Mouse (Mus musculus): ENCODE measurements around the gene Sik1. TPM values are rescaled to one million over a fixed set of nuclear protein-coding genes. Genes with fewer than 3 reads are reported as not detected.

Sik1 gene
- polyA plus RNA-seq, 1 experiment from 2014 or later, result 13.8 TPM

GRCm38 (mm10) chr17:31861661-31862060, 6.1 kb upstream of the Sik1 start:
- 93% methylated on average over 5 of the region's 5 CpGs for WGBS
- no peak for ATAC-seq
- no peak overlapping the region for H3K4me2 ChIP-seq

DNA sequence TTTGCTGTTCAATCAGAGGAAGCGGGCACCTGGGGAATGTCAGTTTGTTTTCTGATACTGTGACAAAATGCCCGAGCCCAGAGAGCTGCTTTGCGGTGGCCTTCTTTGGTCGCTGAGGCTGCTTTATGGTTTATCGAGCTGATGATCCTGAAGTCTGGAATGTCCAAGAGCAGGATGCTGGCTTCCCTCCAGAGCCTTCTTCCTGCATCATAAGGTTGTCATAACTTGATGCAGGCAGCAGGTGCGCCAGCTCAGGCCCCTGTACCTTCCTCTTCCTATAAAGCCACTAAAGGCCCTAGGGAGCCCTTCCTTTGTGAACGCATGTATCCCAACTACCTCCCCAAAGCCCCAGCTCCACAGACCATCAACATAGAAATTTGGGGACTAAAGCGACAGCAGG, 5.3 kb upstream of the Sik1 start:
- H3K9ac ChIP-seq, result no peak overlapping the region
- H3K9me3 ChIP-seq (replicated peaks), result no peaks in the 10 kb centered on the region
- no peaks in the 10 kb centered on the region for H3K36me3 ChIP-seq (ENCODE audit: poor library complexity, severe bottlenecking)
- peaks cover 12% of the 10 kb centered on the region for H3K4me1 ChIP-seq
- H3K27ac ChIP-seq, result no peak overlapping the region
- no peak overlapping the region for H3K4me2 ChIP-seq
- 92% methylated on average over 8 of the region's 8 CpGs for WGBS
- ATAC-seq, result no peak
- H3K4me3 ChIP-seq, result no peak overlapping the region
- no peaks in the 10 kb centered on the region for H3K27me3 ChIP-seq

More at GRCm38 (mm10) chr17:31861661-31862060, 6.1 kb upstream of the Sik1 start:
- no peaks in the 10 kb centered on the region for H3K9me3 ChIP-seq (replicated peaks)
- no peaks in the 10 kb centered on the region for H3K36me3 ChIP-seq (ENCODE audit: poor library complexity, severe bottlenecking)
- no peak overlapping the region for H3K27ac ChIP-seq
- no peak overlapping the region for H3K4me3 ChIP-seq
- H3K9ac ChIP-seq, result no peak overlapping the region
- H3K27me3 ChIP-seq, result no peaks in the 10 kb centered on the region
- peaks cover 5% of the 10 kb centered on the region for H3K4me1 ChIP-seq

DNA sequence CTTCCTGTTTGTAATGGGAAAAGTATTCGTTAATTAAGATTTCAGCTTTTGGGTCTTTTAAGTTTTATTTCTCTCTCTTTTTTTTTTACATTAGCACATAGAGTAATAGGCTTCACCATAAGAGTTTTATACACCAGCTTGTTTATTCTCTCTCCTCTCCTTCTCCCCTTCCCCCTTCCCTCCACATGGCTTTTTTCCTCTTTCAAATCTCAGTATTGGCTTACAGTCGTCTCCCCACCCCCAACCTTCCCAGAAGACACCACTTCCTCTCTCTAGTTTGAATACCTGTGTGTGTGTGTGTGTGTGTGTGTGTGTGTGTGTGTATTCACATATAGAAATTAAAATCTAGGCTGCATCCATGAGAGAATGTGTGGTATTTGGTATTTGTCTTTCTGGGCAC, 3.8 kb upstream of the Sik1 start:
- Histone ChIP-seq H3K36me3 (ENCODE audit: poor library complexity, severe bottlenecking) (no peaks in the 10 kb centered on the region), H3K27ac (no peak overlapping the region), H3K27me3 (no peaks in the 10 kb centered on the region), H3K9me3 (replicated peaks) (no peaks in the 10 kb centered on the region), H3K4me1 (peaks cover 12% of the 10 kb centered on the region), H3K9ac (no peak overlapping the region), H3K4me3 (no peak overlapping the region), H3K4me2 (no peak overlapping the region)
- WGBS, result 70% methylated on average over 2 of the region's 2 CpGs
- ATAC-seq, result no peak

DNA sequence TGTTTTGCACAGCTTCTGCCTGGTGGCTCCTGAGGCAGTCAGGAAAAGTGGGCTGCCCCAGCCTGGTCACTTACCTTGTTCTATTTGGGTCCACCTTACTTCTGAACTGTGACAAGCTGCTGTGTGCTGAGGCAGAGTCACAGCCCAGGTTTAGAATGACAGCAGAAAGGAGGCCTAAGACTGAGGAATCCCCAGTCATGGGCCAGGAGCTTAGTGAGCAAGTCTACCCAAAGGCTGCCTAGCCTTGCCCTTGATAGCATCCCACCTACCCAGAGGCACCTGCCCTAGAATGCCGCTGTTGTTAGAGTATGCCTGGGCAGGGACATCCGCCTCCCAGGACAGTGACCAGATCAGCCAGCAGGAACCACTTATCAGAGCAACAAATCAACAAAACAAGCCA, 3.2 kb upstream of the Sik1 start:
- peaks cover 16% of the 10 kb centered on the region for H3K4me1 ChIP-seq
- no peaks in the 10 kb centered on the region for H3K9me3 ChIP-seq (replicated peaks)
- no peaks in the 10 kb centered on the region for H3K27me3 ChIP-seq
- no peak overlapping the region for H3K4me2 ChIP-seq
- no peak overlapping the region for H3K9ac ChIP-seq
- no peak for ATAC-seq
- H3K27ac ChIP-seq, result no peak overlapping the region
- H3K4me3 ChIP-seq, result no peak overlapping the region
- no peaks in the 10 kb centered on the region for H3K36me3 ChIP-seq (ENCODE audit: poor library complexity, severe bottlenecking)
- WGBS, result 86% methylated on average over 2 of the region's 2 CpGs

DNA sequence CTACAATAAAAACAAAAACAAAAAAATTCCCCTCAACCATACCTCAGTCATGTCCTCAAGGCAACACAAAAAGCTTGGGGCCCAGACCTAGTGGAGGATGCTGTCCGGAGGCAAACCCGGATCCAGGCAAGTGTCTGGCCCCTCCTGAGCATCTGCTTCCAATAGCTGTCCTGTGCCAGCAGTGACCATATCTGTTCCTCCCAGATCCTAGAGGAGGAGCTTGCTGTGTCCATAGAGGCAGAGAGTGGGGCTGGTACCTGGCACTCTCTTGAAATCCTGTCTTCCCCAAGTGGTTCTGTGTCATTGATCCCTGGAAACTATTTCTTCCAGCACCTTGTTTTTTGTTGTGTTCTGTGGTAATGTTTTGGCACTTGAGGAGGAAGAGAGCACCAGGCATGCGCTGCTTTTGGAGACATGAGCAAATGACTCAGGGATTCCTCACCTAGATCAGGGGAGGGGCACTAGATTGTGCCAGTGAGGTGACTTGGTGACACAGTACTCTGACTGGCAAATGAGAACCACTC, 2.4 kb upstream of the Sik1 start:
- peaks cover 5% of the 10 kb centered on the region for H3K36me3 ChIP-seq (ENCODE audit: poor library complexity, severe bottlenecking)
- no peak overlapping the region for H3K4me3 ChIP-seq
- H3K27me3 ChIP-seq, result no peaks in the 10 kb centered on the region
- no peak for ATAC-seq
- peaks cover 24% of the 10 kb centered on the region for H3K4me1 ChIP-seq
- H3K27ac ChIP-seq, result no peak overlapping the region
- H3K4me2 ChIP-seq, result no peak overlapping the region
- H3K9ac ChIP-seq, result no peak overlapping the region
- no peaks in the 10 kb centered on the region for H3K9me3 ChIP-seq (replicated peaks)
- 92% methylated on average over 3 of the region's 3 CpGs for WGBS

DNA sequence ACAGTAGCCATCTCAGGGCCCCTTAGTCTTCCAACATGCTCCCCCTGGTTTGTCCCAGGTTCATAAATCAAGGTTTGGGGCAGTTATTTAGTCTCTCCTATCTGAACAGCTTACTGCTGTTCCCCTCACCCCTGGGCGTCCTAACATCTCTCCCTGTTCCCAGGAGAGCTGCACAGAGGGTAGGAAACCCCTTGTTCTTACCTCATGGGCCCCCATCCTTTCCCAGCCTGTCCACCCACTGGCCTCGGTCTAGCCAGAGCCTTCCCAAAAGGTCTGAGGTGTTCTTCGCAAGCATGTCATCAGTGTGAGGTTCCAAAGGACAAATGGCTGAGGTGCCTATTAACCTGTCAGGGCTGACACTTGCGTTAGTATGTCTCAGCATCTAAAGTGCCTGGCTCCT, 1.6 kb upstream of the Sik1 start:
- H3K4me3 ChIP-seq, result no peak overlapping the region
- H3K9me3 ChIP-seq (replicated peaks), result no peaks in the 10 kb centered on the region
- WGBS, result 92% methylated on average over 4 of the region's 4 CpGs
- H3K4me1 ChIP-seq, result peaks cover 30% of the 10 kb centered on the region
- peaks cover 8% of the 10 kb centered on the region for H3K36me3 ChIP-seq (ENCODE audit: poor library complexity, severe bottlenecking)
- no peaks in the 10 kb centered on the region for H3K27me3 ChIP-seq
- H3K4me2 ChIP-seq, result no peak overlapping the region
- 0 out of 2 replicates have a peak overlapping the region, but pooled peaks have one; percentile 57 for H3K27ac ChIP-seq
- H3K9ac ChIP-seq, result no peak overlapping the region
- no peak for ATAC-seq

DNA sequence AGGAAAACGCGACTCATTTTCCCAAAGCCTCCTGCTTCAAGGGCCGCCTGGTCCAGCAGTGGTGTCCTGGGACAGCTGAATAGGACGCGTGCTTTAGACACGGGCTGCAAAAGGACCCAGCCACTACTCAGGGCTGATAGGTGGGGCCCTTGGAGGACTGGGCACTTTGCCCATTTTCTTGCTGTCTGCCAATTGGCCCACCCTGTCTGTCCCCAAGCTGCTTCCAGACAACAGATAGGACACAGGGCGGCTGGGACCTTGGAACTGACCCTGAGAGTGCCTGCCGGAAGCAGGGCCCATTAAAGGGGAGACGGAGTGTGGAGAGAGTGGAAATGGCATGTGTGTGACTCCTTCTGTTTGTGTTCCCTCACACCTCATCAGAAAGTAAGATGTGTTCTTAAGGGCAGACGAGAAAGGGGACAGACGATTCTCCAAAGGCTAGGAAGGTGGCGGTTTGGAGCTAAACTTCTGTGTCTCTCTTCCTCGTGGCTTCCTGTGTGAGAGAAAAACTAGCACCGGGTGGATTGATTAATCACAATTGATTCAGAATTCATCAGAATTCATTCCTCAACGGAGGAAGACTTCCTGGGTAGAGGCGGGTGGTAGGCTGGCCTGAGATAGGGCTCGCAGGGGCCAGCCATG, 1.0 kb upstream of the Sik1 start:
- Histone ChIP-seq H3K4me3 (peak overlapping the region; percentile 88), H3K9ac (peak overlapping the region; percentile 62), H3K4me1 (peaks cover 32% of the 10 kb centered on the region), H3K27me3 (no peaks in the 10 kb centered on the region), H3K4me2 (peak overlapping the region; percentile 78), H3K9me3 (replicated peaks) (no peaks in the 10 kb centered on the region), H3K27ac (peak overlapping the region; percentile 57), H3K36me3 (ENCODE audit: poor library complexity, severe bottlenecking) (peaks cover 8% of the 10 kb centered on the region)
- ATAC-seq, result peak; percentile 50
- 33% methylated on average over 17 of the region's 17 CpGs for WGBS

DNA sequence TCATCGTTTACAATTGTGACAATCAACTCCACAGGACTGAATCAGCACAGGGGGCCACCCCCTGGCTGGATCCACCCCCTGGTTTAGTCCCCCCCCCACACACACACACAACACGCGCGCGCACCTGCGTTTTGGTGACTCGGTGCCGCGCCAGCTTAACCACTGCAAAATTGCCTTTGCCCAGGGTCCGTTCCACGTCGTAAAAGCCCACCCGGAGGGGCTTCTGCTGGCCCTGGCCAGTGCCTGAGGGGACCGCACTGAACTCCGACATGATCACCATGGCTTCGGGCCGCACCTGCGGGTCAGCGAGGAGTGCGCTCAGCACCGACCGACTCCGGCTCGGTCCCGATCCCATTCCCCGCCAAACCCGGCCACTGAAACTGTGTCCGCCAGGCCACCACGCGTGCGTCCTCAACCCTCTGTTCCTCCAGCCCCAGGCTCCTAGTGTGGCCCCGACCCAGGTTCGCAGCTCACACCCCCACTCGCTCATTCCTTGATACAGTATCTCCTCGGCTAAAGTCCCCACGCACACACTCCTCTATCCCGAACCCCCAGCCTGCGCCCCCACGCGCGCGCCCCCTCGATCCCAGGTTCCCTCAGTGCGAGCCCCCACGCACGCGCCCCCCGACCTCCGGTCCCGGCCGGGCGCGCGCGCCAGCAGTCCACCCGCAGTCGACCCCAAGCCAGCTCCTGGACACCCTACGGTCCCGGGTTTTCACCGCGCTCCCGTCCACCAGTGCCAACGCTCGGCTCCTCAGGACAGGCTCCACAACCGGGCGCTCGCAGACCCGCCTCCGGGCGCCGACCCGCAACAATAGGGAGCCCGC, 621 bp downstream of the Sik1 start:
- H3K4me2 ChIP-seq, result peak overlapping the region; percentile 78
- peak overlapping the region; percentile 74 for H3K27ac ChIP-seq
- under 1% methylated on average over 58 of the region's 73 CpGs for WGBS
- peaks cover 34% of the 10 kb centered on the region for H3K4me1 ChIP-seq
- peak overlapping the region; percentile 88 for H3K4me3 ChIP-seq
- H3K27me3 ChIP-seq, result no peaks in the 10 kb centered on the region
- H3K9me3 ChIP-seq (replicated peaks), result no peaks in the 10 kb centered on the region
- peak; percentile 67 for ATAC-seq
- peaks cover 20% of the 10 kb centered on the region for H3K36me3 ChIP-seq (ENCODE audit: poor library complexity, severe bottlenecking)
- H3K9ac ChIP-seq, result peak overlapping the region; percentile 92

DNA sequence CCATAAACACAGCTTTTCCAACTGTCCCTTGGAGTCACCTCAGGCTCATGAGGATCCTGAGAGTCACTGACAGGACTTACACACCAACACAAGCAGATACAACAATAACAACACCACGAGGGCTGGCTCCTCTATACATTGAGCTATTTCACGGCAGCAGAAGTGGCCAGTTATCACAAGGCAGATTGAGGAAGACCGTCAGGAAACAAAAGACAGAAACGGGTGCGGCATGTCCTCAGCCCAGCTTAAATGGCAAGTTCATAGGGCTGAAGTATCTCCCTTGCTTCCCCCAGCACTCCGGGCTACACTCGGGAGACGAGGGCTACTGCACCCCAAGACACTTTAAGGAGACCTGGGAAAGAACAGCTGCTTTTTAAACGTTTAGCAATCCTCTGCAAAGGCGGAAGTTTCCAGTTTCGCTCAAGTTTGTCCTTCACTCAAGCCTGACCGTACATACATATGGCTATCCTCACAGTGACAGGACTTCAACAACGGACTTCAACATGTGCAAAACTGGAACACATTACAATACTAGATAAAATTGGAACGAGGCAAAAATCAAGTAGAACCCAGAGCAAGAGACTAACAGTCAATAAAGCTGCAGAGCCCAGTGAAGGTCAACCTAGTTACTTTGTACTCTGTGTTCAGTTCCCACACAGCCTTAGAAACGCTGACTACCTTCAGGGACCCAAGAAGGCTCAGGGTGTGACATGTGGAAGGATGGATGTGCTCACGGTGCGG, 2.0 kb downstream of the Sik1 start:
- Histone ChIP-seq H3K4me3 (peak overlapping the region; percentile 88), H3K9me3 (replicated peaks) (no peaks in the 10 kb centered on the region), H3K9ac (peak overlapping the region; percentile 50), H3K4me2 (peak overlapping the region; percentile 78), H3K27me3 (no peaks in the 10 kb centered on the region), H3K36me3 (ENCODE audit: poor library complexity, severe bottlenecking) (peaks cover 33% of the 10 kb centered on the region), H3K27ac (no peak overlapping the region), H3K4me1 (peaks cover 34% of the 10 kb centered on the region)
- WGBS, result 78% methylated on average over 17 of the region's 17 CpGs
- no peak for ATAC-seq

GRCm38 (mm10) chr17:31852782-31853447, 2.7 kb downstream of the Sik1 start:
- 77% methylated on average over 12 of the region's 12 CpGs for WGBS
- H3K9me3 ChIP-seq (replicated peaks), result no peaks in the 10 kb centered on the region
- no peaks in the 10 kb centered on the region for H3K27me3 ChIP-seq
- peak overlapping the region; percentile 88 for H3K4me3 ChIP-seq
- H3K27ac ChIP-seq, result no peak overlapping the region
- H3K4me2 ChIP-seq, result peak overlapping the region; percentile 78
- H3K9ac ChIP-seq, result peak overlapping the region; percentile 50
- peaks cover 34% of the 10 kb centered on the region for H3K4me1 ChIP-seq
- ATAC-seq, result no peak
- peaks cover 40% of the 10 kb centered on the region for H3K36me3 ChIP-seq (ENCODE audit: poor library complexity, severe bottlenecking)

GRCm38 (mm10) chr17:31851816-31852476, 3.7 kb downstream of the Sik1 start:
- no peak overlapping the region for H3K4me3 ChIP-seq
- H3K4me2 ChIP-seq, result peak overlapping the region; percentile 8
- no peak overlapping the region for H3K27ac ChIP-seq
- ATAC-seq, result no peak
- WGBS, result 90% methylated on average over 6 of the region's 6 CpGs
- no peaks in the 10 kb centered on the region for H3K27me3 ChIP-seq
- no peak overlapping the region for H3K9ac ChIP-seq
- peaks cover 50% of the 10 kb centered on the region for H3K36me3 ChIP-seq (ENCODE audit: poor library complexity, severe bottlenecking)
- no peaks in the 10 kb centered on the region for H3K9me3 ChIP-seq (replicated peaks)
- peaks cover 32% of the 10 kb centered on the region for H3K4me1 ChIP-seq
